Mouse (Mus musculus): ENCODE data around the gene Hoxb9.

Hoxb9 gene

GRCm38 (mm10) chr11:96298895-96299667 is 27.8 kb downstream of the Hoxb9 start:
- DNase-seq = no peak

GRCm38 (mm10) chr11:96299781-96300180 is 28.5 kb downstream of the Hoxb9 start:
- no peak for DNase-seq

GRCm38 (mm10) chr11:96300354-96301063 is 29.3 kb downstream of the Hoxb9 start:
- DNase-seq = no peak

GRCm38 (mm10) chr11:96301064-96301431 is 29.8 kb downstream of the Hoxb9 start:
- DNase-seq = no peak

GRCm38 (mm10) chr11:96301837-96302236 is 30.6 kb downstream of the Hoxb9 start:
- DNase-seq = peak; percentile 93

GRCm38 (mm10) chr11:96302381-96303150 is 31.3 kb downstream of the Hoxb9 start:
- DNase-seq = no peak

- peak; percentile 92 for DNase-seq
These were observed 32.2 kb downstream of the Hoxb9 start, which contains the start of gene Hoxb5 for GRCm38 (mm10) chr11:96303151-96304099. Hoxb5 (plus strand) TSS chr11:96303336.

- DNase-seq = no peak
These were observed 33.3 kb downstream of the Hoxb9 start for GRCm38 (mm10) chr11:96304381-96305195.

- DNase-seq = no peak
These were observed 34.4 kb downstream of the Hoxb9 start for GRCm38 (mm10) chr11:96305505-96306182.

- DNase-seq = no peak
These were observed 35.1 kb downstream of the Hoxb9 start for GRCm38 (mm10) chr11:96306183-96306907.

- no peak for DNase-seq
These were observed 35.6 kb downstream of the Hoxb9 start for GRCm38 (mm10) chr11:96306908-96307269.

- no peak for DNase-seq
These were observed 37.5 kb downstream of the Hoxb9 start for GRCm38 (mm10) chr11:96308763-96309162.

- DNase-seq = no peak
These were observed 38.0 kb downstream of the Hoxb9 start for GRCm38 (mm10) chr11:96309288-96309687.

- DNase-seq = no peak
These were observed 39.1 kb downstream of the Hoxb9 start for GRCm38 (mm10) chr11:96310183-96310938.

GRCm38 (mm10) chr11:96311097-96311496 is 39.8 kb downstream of the Hoxb9 start:
- no peak for DNase-seq

GRCm38 (mm10) chr11:96311520-96312417 is 40.5 kb downstream of the Hoxb9 start:
- peak; percentile 95 for DNase-seq

GRCm38 (mm10) chr11:96313134-96313533 is 41.9 kb downstream of the Hoxb9 start:
- DNase-seq = no peak

GRCm38 (mm10) chr11:96313806-96314428 is 42.7 kb downstream of the Hoxb9 start:
- no peak for DNase-seq
